Mouse (Mus musculus) heart, adult 18-20 months (tissue): Measurements from ENCODE around the gene Trim15. TPM values are rescaled to one million over a fixed set of nuclear protein-coding genes. Genes with fewer than 3 reads are reported as not detected.

Experiments used
- DNase-seq, 2 experiments: peaks; one replicate each; pipeline ENCODE4 v3.0.0; 2021 to 2022; ENCODE audit warnings: mixed read lengths in 1 of 2
- total RNA-seq, 2 experiments: library from RNA; stranded (reverse); gene quantifications; 2 replicates each; pipeline ENCODE4 v1.2.3; 2021

Gene Trim15
- total RNA-seq, 2 experiments from 2014 or later = not detected

- no peak for DNase-seq
Observed at GRCm38 (mm10) chr17:36869284-36869954, 2.4 kb upstream of the Trim15 start, which contains the start of gene Trim10. Gene Trim10 (plus strand): TSS chr17:36869574.

- no peak for DNase-seq
Observed at GRCm38 (mm10) chr17:36868836-36869235, 1.8 kb upstream of the Trim15 start.

- DNase-seq = no peak
Observed at GRCm38 (mm10) chr17:36861680-36862079, 5.3 kb downstream of the Trim15 start.

- DNase-seq = no peak
Observed at GRCm38 (mm10) chr17:36858181-36858580, 8.8 kb downstream of the Trim15 start.

- DNase-seq = no peak
Observed at GRCm38 (mm10) chr17:36856236-36856635, 10.8 kb downstream of the Trim15 start.

- DNase-seq = no peak
Observed at GRCm38 (mm10) chr17:36855484-36855883, 11.5 kb downstream of the Trim15 start.

GRCm38 (mm10) chr17:36851627-36852026 lies 15.4 kb downstream of the Trim15 start:
- DNase-seq = no peak

- no peak for DNase-seq
Observed at GRCm38 (mm10) chr17:36851200-36851599, 15.8 kb downstream of the Trim15 start.

- DNase-seq = no peak
Observed at GRCm38 (mm10) chr17:36849992-36850391, 17.0 kb downstream of the Trim15 start.

GRCm38 (mm10) chr17:36848911-36849310 lies 18.1 kb downstream of the Trim15 start:
- DNase-seq = no peak

- no peak for DNase-seq
Observed at GRCm38 (mm10) chr17:36844725-36845124, 22.3 kb downstream of the Trim15 start.

GRCm38 (mm10) chr17:36844286-36844719 lies 22.7 kb downstream of the Trim15 start:
- no peak for DNase-seq

- no peak for DNase-seq
Observed at GRCm38 (mm10) chr17:36843696-36844095, 23.3 kb downstream of the Trim15 start.

- peak in 1 of 2 experiments; percentile 27 for DNase-seq
Observed at GRCm38 (mm10) chr17:36840961-36841445, 26.0 kb downstream of the Trim15 start.

GRCm38 (mm10) chr17:36839931-36840330 lies 27.1 kb downstream of the Trim15 start:
- DNase-seq = no peak

- DNase-seq = no peak
Observed at GRCm38 (mm10) chr17:36839001-36839400, 28.0 kb downstream of the Trim15 start.

- DNase-seq = peak; percentile 99
Observed at GRCm38 (mm10) chr17:36836874-36837647, 29.9 kb downstream of the Trim15 start, which contains the start of gene Trim26. Gene Trim26 (plus strand): TSS chr17:36837134.

- DNase-seq = no peak
Observed at GRCm38 (mm10) chr17:36836427-36836812, 30.6 kb downstream of the Trim15 start.

GRCm38 (mm10) chr17:36835591-36836426 lies 31.2 kb downstream of the Trim15 start:
- peak; percentile 75 to 81 for DNase-seq

GRCm38 (mm10) chr17:36832694-36833093 lies 34.3 kb downstream of the Trim15 start:
- no peak for DNase-seq

- no peak for DNase-seq
Observed at GRCm38 (mm10) chr17:36830470-36830869, 36.5 kb downstream of the Trim15 start.

- DNase-seq = no peak
Observed at GRCm38 (mm10) chr17:36828488-36828887, 38.5 kb downstream of the Trim15 start.
